Comparison of ENCODE assay signal across 8 mouse cellular contexts in genomic region chr6:88518404-88519263, GRCm38 (mm10). TPM values are rescaled to one million over a fixed set of nuclear protein-coding genes. Genes with fewer than 3 reads are reported as not detected.
DNase-seq lines count a peak whose midpoint lies in the region; ATAC-seq and TF ChIP-seq lines count a peak whose summit lies in the region.

Gene Sec61a1, minus strand, starts transcription at chr6:88518905.

- H3K27me3 ChIP-seq in C2C12 (ENCODE audit: control insufficient read depth, insufficient read depth, insufficient read length): no peaks in the 10 kb centered on the region
- no peaks in the 10 kb centered on the region for H3K27me3 ChIP-seq in erythroblast, embryonic 14.5 days (ENCODE audit: control insufficient read depth)
- no peaks in the 10 kb centered on the region for H3K27me3 ChIP-seq in heart, embryonic 11.5 days (ENCODE audit: control insufficient read depth, insufficient read depth, low read length)
- no peaks in the 10 kb centered on the region for H3K27me3 ChIP-seq in kidney, embryonic 16.5 days (ENCODE audit: insufficient read depth, low read length)
- H3K27me3 ChIP-seq in liver, adult 2 months (ENCODE audit: control insufficient read depth, insufficient read depth, low read length): no peaks in the 10 kb centered on the region
- H3K27me3 ChIP-seq in myocyte (ENCODE audit: control insufficient read depth, insufficient read depth, insufficient read length): no peaks in the 10 kb centered on the region
- H3K27me3 ChIP-seq in splenic B cell, adult 2 months (ENCODE audit: control insufficient read depth, insufficient read depth, low read length, poor library complexity, severe bottlenecking): no peaks in the 10 kb centered on the region

- peak within 1 kb of the TSS; percentile 99 for H3K9ac ChIP-seq in heart, embryonic 11.5 days (ENCODE audit: low read depth, low read length)
- H3K9ac ChIP-seq in kidney, embryonic 16.5 days (replicated peaks; ENCODE audit: low read length): peak within 1 kb of the TSS; percentile 97
- peak within 1 kb of the TSS; percentile 94 for H3K9ac ChIP-seq in liver, adult 2 months (ENCODE audit: low read depth, low read length)

- peak; percentile 93 for ATAC-seq in heart, embryonic 11.5 days (replicated peaks; ENCODE audit: insufficient number of reproducible peaks, low FRiP score, low TSS enrichment)
- peak; percentile 98 for ATAC-seq in kidney, embryonic 16.5 days (ENCODE audit: low FRiP score, low TSS enrichment)

- peak within 1 kb of the TSS; percentile 93 for H3K27ac ChIP-seq in heart, embryonic 11.5 days (ENCODE audit: low read depth, low read length)
- H3K27ac ChIP-seq in kidney, embryonic 16.5 days (ENCODE audit: low read length): peak within 1 kb of the TSS; percentile 94
- peak within 1 kb of the TSS; percentile 75 for H3K27ac ChIP-seq in liver, adult 2 months (replicated peaks; ENCODE audit: insufficient read depth, low read depth, low read length)

- H3K4me3 ChIP-seq in C2C12 (ENCODE audit: insufficient read depth, poor library complexity, severe bottlenecking) (peak within 1 kb of the TSS; percentile 97), myocyte (peak within 1 kb of the TSS; percentile 87)
- peak within 1 kb of the TSS; percentile 70 for H3K4me3 ChIP-seq in erythroblast, embryonic 14.5 days (replicated peaks)
- peak within 1 kb of the TSS; percentile 98 for H3K4me3 ChIP-seq in heart, embryonic 11.5 days (ENCODE audit: low read depth, low read length)
- H3K4me3 ChIP-seq in kidney, embryonic 16.5 days (ENCODE audit: low read length): peak within 1 kb of the TSS; percentile 99
- H3K4me3 ChIP-seq in liver, adult 2 months (ENCODE audit: insufficient read depth, low read depth, low read length): peak within 1 kb of the TSS; percentile 86

- no peaks in the 10 kb centered on the region for H3K9me3 ChIP-seq in erythroblast, embryonic 14.5 days (ENCODE audit: control insufficient read depth, low read length)
- H3K9me3 ChIP-seq in heart, embryonic 11.5 days (replicated peaks; ENCODE audit: control insufficient read depth, low read length): no peaks in the 10 kb centered on the region
- H3K9me3 ChIP-seq in kidney, embryonic 16.5 days (ENCODE audit: low read length): no peaks in the 10 kb centered on the region

- H3ac ChIP-seq in C2C12 (ENCODE audit: control insufficient read depth, insufficient read length, low read depth): peak within 1 kb of the TSS; percentile 94
- peak within 1 kb of the TSS; percentile 81 for H3ac ChIP-seq in myocyte (ENCODE audit: control insufficient read depth, insufficient read length)

- no peak for TF ChIP-seq CTCF in C2C12 (IDR thresholded peaks at IDR 0.05; ENCODE audit: control insufficient read depth, insufficient read depth, insufficient read length)
- no peak for TF ChIP-seq CTCF in brain, embryonic 14.5 days (IDR thresholded peaks at IDR 0.05; ENCODE audit: borderline replicate concordance, extremely low read depth, insufficient read depth, insufficient read length)
- 0 out of 2 replicates have a peak, but pooled peaks have one; percentile 18 for TF ChIP-seq CTCF in liver, adult 2 months (IDR thresholded peaks at IDR 0.05; ENCODE audit: low read depth, low read length)

- H3K36me3 ChIP-seq in C2C12 (ENCODE audit: control insufficient read depth, insufficient read depth): peaks cover 37% of the 10 kb centered on the region
- peaks cover 37% of the 10 kb centered on the region for H3K36me3 ChIP-seq in erythroblast, embryonic 14.5 days (ENCODE audit: control insufficient read depth)
- H3K36me3 ChIP-seq in heart, embryonic 11.5 days (ENCODE audit: control insufficient read depth, insufficient read depth, low read length): peaks cover 15% of the 10 kb centered on the region
- H3K36me3 ChIP-seq in kidney, embryonic 16.5 days (ENCODE audit: insufficient read depth, low read length): peaks cover 28% of the 10 kb centered on the region
- H3K36me3 ChIP-seq in liver, adult 2 months (ENCODE audit: control insufficient read depth, insufficient read depth, low read length): peaks cover 24% of the 10 kb centered on the region
- H3K36me3 ChIP-seq in myocyte (ENCODE audit: control insufficient read depth, insufficient read depth): peaks cover 17% of the 10 kb centered on the region
- H3K36me3 ChIP-seq in splenic B cell, adult 2 months (ENCODE audit: control insufficient read depth, insufficient read depth, low read length, poor library complexity, severe bottlenecking): peaks cover 6% of the 10 kb centered on the region

- peaks cover 50% of the 10 kb centered on the region for H3K79me2 ChIP-seq in C2C12 (ENCODE audit: control insufficient read depth, insufficient read depth)
- peaks cover 22% of the 10 kb centered on the region; the same call in 1 of the 2 replicates for H3K79me2 ChIP-seq in liver, adult 2 months (ENCODE audit: control insufficient read depth, insufficient read depth, low read length)
- H3K79me2 ChIP-seq in myocyte (ENCODE audit: control insufficient read depth, insufficient read depth): peaks cover 48% of the 10 kb centered on the region

- H3K79me3 ChIP-seq in C2C12 (ENCODE audit: low read depth): peaks cover 49% of the 10 kb centered on the region

- H3K4me2 ChIP-seq in heart, embryonic 11.5 days: peak within 1 kb of the TSS; percentile 96
- H3K4me2 ChIP-seq in kidney, embryonic 16.5 days (replicated peaks; ENCODE audit: low read depth, low read length): peak within 1 kb of the TSS; percentile 96
- H3K4me2 ChIP-seq in myocyte (ENCODE audit: low read depth): peak within 1 kb of the TSS; percentile 93

- H3K4me1 ChIP-seq in erythroblast, embryonic 14.5 days (ENCODE audit: control insufficient read depth): peaks cover 53% of the 10 kb centered on the region
- peaks cover 39% of the 10 kb centered on the region for H3K4me1 ChIP-seq in heart, embryonic 11.5 days (ENCODE audit: control insufficient read depth, insufficient read depth, low read length)
- peaks cover 20% of the 10 kb centered on the region for H3K4me1 ChIP-seq in kidney, embryonic 16.5 days (ENCODE audit: insufficient read depth, low read length)
- peaks cover 10% of the 10 kb centered on the region for H3K4me1 ChIP-seq in liver, adult 2 months (ENCODE audit: control insufficient read depth, insufficient read depth, low read length)

- WGBS in heart, embryonic 11.5 days (ENCODE audit: insufficient replicate concordance): under 1% methylated on average over 80 of the region's 80 CpGs
- under 1% methylated on average over 79 of the region's 80 CpGs for WGBS in kidney, embryonic 16.5 days
- WGBS in liver, adult 2 months: under 1% methylated on average over 80 of the region's 80 CpGs

- peak; percentile 76; the same call in 1 of the 2 replicates for TF ChIP-seq POLR2A in brain, embryonic 14.5 days (IDR thresholded peaks at IDR 0.05; ENCODE audit: borderline replicate concordance, extremely low read depth, insufficient read depth, insufficient read length, poor library complexity, severe bottlenecking)
- peak; percentile 85 for TF ChIP-seq POLR2A in liver, adult 2 months (IDR thresholded peaks at IDR 0.05; ENCODE audit: extremely low read depth, insufficient read depth, low read length)
- TF ChIP-seq POLR2A in myocyte (IDR thresholded peaks at IDR 0.05; ENCODE audit: insufficient read length, low read depth): peak; percentile 94

- DNase-seq in brain, embryonic 14.5 days (ENCODE audit: low read depth): peak; percentile 99
- DNase-seq in liver, adult 2 months (ENCODE audit: extremely low read depth, low read depth, low spot score): peak; percentile 91
- DNase-seq in splenic B cell, adult 2 months (ENCODE audit: low read depth, low spot score): peak; percentile 96

TF ChIP-seq in C2C12, 6 proteins besides CTCF, POLR2A, EP300 and RAD21:
- TF ChIP-seq FOSL1 (IDR thresholded peaks at IDR 0.05; ENCODE audit: insufficient read depth, low read length, poor library complexity, severe bottlenecking): no peak
- TF ChIP-seq MAX (IDR thresholded peaks at IDR 0.05): peak; percentile 79
- no peak for TF ChIP-seq MYOD1 (IDR thresholded peaks at IDR 0.05; ENCODE audit: control insufficient read depth, insufficient read length, low read depth)
- TF ChIP-seq USF1 (IDR thresholded peaks at IDR 0.05; ENCODE audit: low read depth): no peak
- no peak for TF ChIP-seq CEBPB (IDR thresholded peaks at IDR 0.05; ENCODE audit: low read depth)
- TF ChIP-seq MYOG (IDR thresholded peaks at IDR 0.05; ENCODE audit: control insufficient read depth, extremely low read depth, insufficient read length): no peak

TF ChIP-seq in myocyte, 11 proteins besides CTCF, POLR2A, EP300 and RAD21:
- TF ChIP-seq MYOG (IDR thresholded peaks at IDR 0.05; ENCODE audit: control insufficient read depth in 1 of 3, insufficient read depth in 1 of 3, insufficient read length in 2 of 3, low read depth in 2 of 3): peak in 2 of 3 experiments; percentile 36 to 76
- TF ChIP-seq TCF3 (IDR thresholded peaks at IDR 0.05; ENCODE audit: insufficient read length, low read depth): no peak
- TF ChIP-seq MYOD1 (IDR thresholded peaks at IDR 0.05; ENCODE audit: control insufficient read depth in 1 of 3, insufficient read length in 2 of 3, low read depth in 2 of 3): peak in 2 of 3 experiments; percentile 48 to 49
- peak; percentile 25 for TF ChIP-seq MAX (IDR thresholded peaks at IDR 0.05; ENCODE audit: low read depth)
- TF ChIP-seq CEBPB (IDR thresholded peaks at IDR 0.05; ENCODE audit: insufficient read depth, poor library complexity, severe bottlenecking): no peak
- no peak for TF ChIP-seq USF1 (IDR thresholded peaks at IDR 0.05; ENCODE audit: low read depth)
- no peak for TF ChIP-seq E2F4 (IDR thresholded peaks at IDR 0.05; ENCODE audit: insufficient read depth)
- TF ChIP-seq POLR2AphosphoS2 (IDR thresholded peaks at IDR 0.05; ENCODE audit: insufficient read length, low read depth): peak; percentile 100
- TF ChIP-seq TCF12 (IDR thresholded peaks at IDR 0.05; ENCODE audit: insufficient read depth, poor library complexity, severe bottlenecking): no peak
- TF ChIP-seq SRF (IDR thresholded peaks at IDR 0.05; ENCODE audit: control insufficient read depth, insufficient read length, low read depth): peak; percentile 98
- TF ChIP-seq REST (IDR thresholded peaks at IDR 0.05; ENCODE audit: insufficient read depth, insufficient read length): peak; percentile 37

RNA-seq across cellular contexts. Expression of gene Sec61a1, which starts in this region (rescaled TPM):
- 167 TPM for polyA plus RNA-seq in C2C12 (2012; fragmentation: generic; extraction: Trizol)
- 169 and 177 TPM in 2 replicates for polyA plus RNA-seq in brain, embryonic 14.5 days (2012; rRNA removed)
- polyA plus RNA-seq in erythroblast, embryonic 14.5 days (2012): 2.8 and 4.0 TPM in 2 replicates
- 165 and 188 TPM in 2 replicates for polyA plus RNA-seq in heart, embryonic 11.5 days (2014; fragmentation: Nextera tagmentation; extraction: Ambion mirVana)
- 274 and 277 TPM in 2 replicates for polyA plus RNA-seq in kidney, embryonic 16.5 days (2015; fragmentation: Nextera tagmentation; extraction: Ambion mirVana)
- total RNA-seq in liver, adult 2 months (2014; rRNA removed): 145 and 183 TPM in 2 replicates
- polyA plus RNA-seq in liver, adult 2 months (2012; rRNA removed): 255 and 340 TPM in 2 replicates
- 106 TPM for polyA plus RNA-seq in myocyte (2012; fragmentation: generic; extraction: Trizol)

Comparison
In these comparisons a context has a peak if more than half of its experiments do, and no peak if none do; other contexts are left out.
1. Peak in every context shown above with its lines: DNase-seq, ATAC-seq, H3K4me3 ChIP-seq and H3K27ac ChIP-seq.
2. RNA of gene Sec61a1 (polyA plus RNA-seq): 255 to 340 TPM in liver, adult 2 months, 274 to 277 TPM in kidney, embryonic 16.5 days, 169 to 177 TPM in brain, embryonic 14.5 days, 167 TPM in C2C12 (single experiment), 165 to 188 TPM in heart, embryonic 11.5 days and 106 TPM in myocyte (single experiment); 2.8 to 4.0 TPM in erythroblast, embryonic 14.5 days; every median in the first group is over 10 times any median in the second.